Mouse (Mus musculus): ENCODE measurements around the gene Tifab.
"Not testable (repeated sequence)": the region's sequence is repeated elsewhere in the genome, so short reads cannot be mapped to it uniquely, and the experiment has no call there.

Gene Tifab

GRCm38 (mm10) chr13:56178416-56179035 is at the start of gene Tifab:
Tifab (minus strand) TSS chr13:56178885.
- DNase-seq (ENCODE audit: low spot score in 2 of 2): no peak

GRCm38 (mm10) chr13:56226175-56226954 is 47.7 kb upstream of the Tifab start:
- peak; percentile 14 to 29 for DNase-seq (ENCODE audit: low spot score in 2 of 2)

GRCm38 (mm10) chr13:56223625-56224024 is 44.9 kb upstream of the Tifab start:
- no peak for DNase-seq (ENCODE audit: low spot score in 2 of 2)

- DNase-seq (ENCODE audit: low spot score in 2 of 2): no peak
These were observed 44.2 kb upstream of the Tifab start for GRCm38 (mm10) chr13:56222849-56223246.

GRCm38 (mm10) chr13:56221995-56222848 is 43.5 kb upstream of the Tifab start:
- DNase-seq (ENCODE audit: low spot score in 2 of 2): peak; percentile 17

- DNase-seq (ENCODE audit: low spot score in 2 of 2): peak in 1 of 2 experiments; percentile 8
These were observed 42.6 kb upstream of the Tifab start for GRCm38 (mm10) chr13:56221129-56221910.

- no peak for DNase-seq (ENCODE audit: low spot score in 2 of 2)
These were observed 40.6 kb upstream of the Tifab start for GRCm38 (mm10) chr13:56219254-56219653.

GRCm38 (mm10) chr13:56216090-56216489 is 37.4 kb upstream of the Tifab start:
- no peak for DNase-seq (ENCODE audit: low spot score in 2 of 2)

- DNase-seq (ENCODE audit: low spot score in 2 of 2): no peak
These were observed 35.9 kb upstream of the Tifab start for GRCm38 (mm10) chr13:56214633-56215032.

- no peak for DNase-seq (ENCODE audit: low spot score in 2 of 2)
These were observed 30.4 kb upstream of the Tifab start for GRCm38 (mm10) chr13:56209067-56209411.

GRCm38 (mm10) chr13:56208225-56209066 is 29.8 kb upstream of the Tifab start:
- DNase-seq (ENCODE audit: low spot score in 2 of 2): no peak

GRCm38 (mm10) chr13:56199506-56199905 is 20.8 kb upstream of the Tifab start:
- no peak for DNase-seq (ENCODE audit: low spot score in 2 of 2)

GRCm38 (mm10) chr13:56197473-56198266 is 19.0 kb upstream of the Tifab start:
- DNase-seq (ENCODE audit: low spot score in 2 of 2): peak; percentile 80

- no peak for DNase-seq (ENCODE audit: low spot score in 2 of 2)
These were observed 18.3 kb upstream of the Tifab start for GRCm38 (mm10) chr13:56197031-56197430.

- not testable (repeated sequence) for DNase-seq (ENCODE audit: low spot score in 2 of 2)
These were observed 17.1 kb upstream of the Tifab start for GRCm38 (mm10) chr13:56195824-56196223.

- not testable (repeated sequence) for DNase-seq (ENCODE audit: low spot score in 2 of 2)
These were observed 15.5 kb upstream of the Tifab start for GRCm38 (mm10) chr13:56194181-56194580.

GRCm38 (mm10) chr13:56191225-56191624 is 12.5 kb upstream of the Tifab start:
- DNase-seq (ENCODE audit: low spot score in 2 of 2): no peak

GRCm38 (mm10) chr13:56189688-56190087 is 11.0 kb upstream of the Tifab start:
- DNase-seq (ENCODE audit: low spot score in 2 of 2): no peak

- no peak for DNase-seq (ENCODE audit: low spot score in 2 of 2)
These were observed 5.0 kb upstream of the Tifab start for GRCm38 (mm10) chr13:56183687-56184086.

GRCm38 (mm10) chr13:56181424-56181823 is 2.7 kb upstream of the Tifab start:
- DNase-seq (ENCODE audit: low spot score in 2 of 2): peak in 1 of 2 experiments; percentile 32

Data from right cerebral cortex, postnatal 36 days (tissue).